Mouse (Mus musculus) G1E (cell line): Measurements from ENCODE around the gene Slc50a1. TPM values are rescaled to one million over a fixed set of nuclear protein-coding genes. Genes with fewer than 3 reads are reported as not detected.

Source experiments
- ATAC-seq: 2 replicates; pipeline ENCODE4 v1.8.0; 2016; ENCODE audit warnings: mild to moderate bottlenecking; ENCODE audit not compliant: insufficient number of reproducible peaks, poor library complexity, low FRiP score, severe bottlenecking; ENCODE audit errors: extremely low read depth
- DNase-seq: peaks from one replicate; pipeline ENCODE4 v3.0.0; 2012; ENCODE audit warnings: low spot score
- H3K27me3 ChIP-seq: 2 replicates; pipeline ENCODE4 v1.6.1; 2012; ENCODE audit warnings: mild to moderate bottlenecking, low read length, inconsistent platforms; ENCODE audit not compliant: insufficient read depth
- H3K36me3 ChIP-seq: replicated peaks from 2 replicates; pipeline ENCODE3; 2012; ENCODE audit warnings: mild to moderate bottlenecking, inconsistent platforms
- H3K4me1 ChIP-seq: 2 replicates; pipeline ENCODE4 v1.6.1; 2012; ENCODE audit warnings: low read depth, low read length, inconsistent platforms, mixed read lengths; ENCODE audit not compliant: insufficient read depth
- H3K4me3 ChIP-seq: 2 replicates; pipeline ENCODE4 v1.5.1; 2012; ENCODE audit warnings: low read depth, mild to moderate bottlenecking, inconsistent platforms, low read length, moderate library complexity, mixed read lengths
- H3K9me3 ChIP-seq: replicated peaks from 2 replicates; pipeline ENCODE4 v1.6.1; 2012; ENCODE audit warnings: inconsistent platforms
- CTCF ChIP-seq: IDR thresholded peaks from 2 replicates; pipeline ENCODE4 v1.5.1; 2012; ENCODE audit warnings: low read depth, low read length, inconsistent platforms, mixed read lengths
- GATA1 ChIP-seq: IDR thresholded peaks from 2 replicates; pipeline ENCODE4 v1.6.1; 2012; ENCODE audit warnings: borderline replicate concordance, low read length, inconsistent platforms, mixed read lengths
- GATA2 ChIP-seq: IDR thresholded peaks from 2 replicates; pipeline ENCODE4 v1.6.1; 2012; ENCODE audit warnings: low read depth, low read length, inconsistent platforms, borderline replicate concordance
- POLR2AphosphoS5 ChIP-seq: IDR thresholded peaks from 2 replicates; pipeline ENCODE4 v1.6.1; 2012; ENCODE audit warnings: low read depth, low read length, inconsistent platforms; ENCODE audit not compliant: insufficient replicate concordance
- TAL1 ChIP-seq: conservative IDR thresholded peaks from 2 replicates; pipeline ENCODE4 v1.6.1; 2012; ENCODE audit warnings: low read depth, low read length, inconsistent platforms, mixed read lengths
- polyA plus RNA-seq: library from polyadenylated mRNA; stranded (reverse); fragments of >175 nt; gene quantifications from 2 replicates; pipeline ENCODE4 v1.2.3, GENCODE M21; 2012
- total RNA-seq, 2 experiments: library from RNA; stranded (forward) in 1 of 2; stranded (reverse) in 1 of 2; fragments of 200-1000 nt in 1 of 2; fragments of >200 nt in 1 of 2; fragmentation: Nextera tagmentation in 1 of 2; gene quantifications; 2 replicates each; pipeline ENCODE4 v1.2.3; 2014 to 2017

Slc50a1 gene
- total and polyA plus RNA-seq, 3 experiments: 0.66 TPM; not detected in 2

DNA sequence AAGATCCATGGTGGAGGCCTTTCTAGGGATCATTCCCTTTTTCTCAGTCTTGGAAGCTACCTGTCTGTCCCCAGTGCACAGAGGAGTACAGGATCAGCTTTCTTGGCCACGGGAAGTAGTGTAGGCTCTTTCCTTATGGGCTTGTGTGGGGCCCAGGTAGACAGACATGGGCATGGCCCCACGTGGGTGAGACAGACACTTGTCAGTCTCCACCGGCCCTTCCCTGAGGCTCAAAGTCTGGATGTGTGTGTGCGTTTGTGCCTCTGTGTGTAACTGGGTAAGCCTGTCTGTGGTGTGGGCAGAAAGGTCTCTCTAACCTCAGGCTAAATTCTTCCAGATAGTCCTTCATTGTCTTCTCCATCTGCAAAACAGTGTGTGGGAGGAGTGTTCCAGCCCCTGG is 34.7 kb upstream of the Slc50a1 start:
- no peak overlapping the region for H3K4me3 ChIP-seq
- TF ChIP-seq CTCF: no peak
- TF ChIP-seq GATA1: no peak
- no peak for TF ChIP-seq POLR2AphosphoS5
- no peak for TF ChIP-seq TAL1
- TF ChIP-seq GATA2: no peak
- ATAC-seq (no peak), DNase-seq (no peak)
- peaks cover 41% of the 10 kb centered on the region for H3K27me3 ChIP-seq
- H3K9me3 ChIP-seq: no peaks in the 10 kb centered on the region
- H3K4me1 ChIP-seq: no peaks in the 10 kb centered on the region
- no peaks in the 10 kb centered on the region for H3K36me3 ChIP-seq

GRCm38 (mm10) chr3:89304440-89304839 is 34.1 kb upstream of the Slc50a1 start:
- H3K4me3 ChIP-seq: no peak overlapping the region
- ATAC-seq (no peak), DNase-seq (no peak)
- no peaks in the 10 kb centered on the region for H3K36me3 ChIP-seq
- peaks cover 45% of the 10 kb centered on the region for H3K27me3 ChIP-seq
- no peak for TF ChIP-seq GATA1
- no peak for TF ChIP-seq POLR2AphosphoS5
- TF ChIP-seq GATA2: no peak
- TF ChIP-seq TAL1: no peak
- TF ChIP-seq CTCF: no peak
- no peaks in the 10 kb centered on the region for H3K4me1 ChIP-seq
- H3K9me3 ChIP-seq: no peaks in the 10 kb centered on the region

DNA sequence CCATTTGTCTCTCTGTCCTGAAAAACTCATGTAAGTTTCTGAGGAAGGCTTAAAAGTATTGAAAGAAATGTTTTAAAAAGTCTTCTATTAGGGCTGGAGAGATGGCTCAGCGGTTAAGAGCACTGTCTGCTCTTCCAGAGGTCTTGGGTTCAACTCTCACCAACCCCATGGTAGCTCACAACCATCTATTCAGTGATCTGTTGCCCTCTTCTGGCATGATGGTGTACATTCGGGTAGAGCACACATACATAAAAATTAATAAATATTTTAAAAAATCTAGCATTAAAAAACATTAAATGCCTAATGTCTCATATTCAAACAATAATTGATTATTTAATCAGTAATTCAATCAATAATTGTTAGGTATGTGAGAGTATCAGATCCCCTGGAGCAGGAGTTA is 30.1 kb upstream of the Slc50a1 start:
- Histone ChIP-seq H3K4me3 (no peak overlapping the region), H3K27me3 (peaks cover 43% of the 10 kb centered on the region), H3K36me3 (no peaks in the 10 kb centered on the region), H3K9me3 (no peaks in the 10 kb centered on the region), H3K4me1 (no peaks in the 10 kb centered on the region)
- TF ChIP-seq GATA2 (no peak), POLR2AphosphoS5 (no peak), GATA1 (no peak), CTCF (no peak), TAL1 (no peak)
- ATAC-seq: no peak
- DNase-seq: no peak

DNA sequence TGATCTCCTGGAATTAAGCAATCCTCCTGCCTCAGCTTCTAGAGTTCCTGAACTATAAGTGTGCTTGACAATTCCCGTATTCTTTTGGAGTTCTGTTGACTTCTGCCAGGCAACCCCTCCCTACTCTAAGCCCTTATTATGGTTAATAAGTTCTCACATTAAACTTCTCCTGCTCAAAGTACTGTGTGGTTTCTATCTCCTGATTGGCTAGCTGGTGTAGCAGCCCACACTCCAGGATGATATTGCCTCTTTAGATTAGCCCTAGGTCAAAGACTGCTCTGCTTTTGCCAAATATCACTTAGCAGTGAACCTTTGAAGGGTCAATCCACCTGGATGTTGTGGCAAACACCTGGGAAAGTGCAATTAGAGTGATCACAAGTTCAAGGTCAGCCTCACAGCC is 29.7 kb upstream of the Slc50a1 start:
- Histone ChIP-seq H3K36me3 (no peaks in the 10 kb centered on the region), H3K27me3 (peaks cover 41% of the 10 kb centered on the region), H3K4me3 (no peak overlapping the region), H3K9me3 (no peaks in the 10 kb centered on the region), H3K4me1 (no peaks in the 10 kb centered on the region)
- TF ChIP-seq POLR2AphosphoS5: no peak
- TF ChIP-seq TAL1: no peak
- TF ChIP-seq GATA2: no peak
- TF ChIP-seq GATA1: no peak
- TF ChIP-seq CTCF: no peak
- ATAC-seq (no peak), DNase-seq (no peak)

- no peak for ATAC-seq
- Histone ChIP-seq H3K4me3 (no peak overlapping the region), H3K4me1 (no peaks in the 10 kb centered on the region), H3K9me3 (no peaks in the 10 kb centered on the region), H3K36me3 (no peaks in the 10 kb centered on the region), H3K27me3 (peaks cover 38% of the 10 kb centered on the region)
- no peak for DNase-seq
- TF ChIP-seq POLR2AphosphoS5 (no peak), CTCF (no peak), GATA2 (no peak), TAL1 (no peak), GATA1 (no peak)
Measured at GRCm38 (mm10) chr3:89299499-89299898, 29.1 kb upstream of the Slc50a1 start.

DNA sequence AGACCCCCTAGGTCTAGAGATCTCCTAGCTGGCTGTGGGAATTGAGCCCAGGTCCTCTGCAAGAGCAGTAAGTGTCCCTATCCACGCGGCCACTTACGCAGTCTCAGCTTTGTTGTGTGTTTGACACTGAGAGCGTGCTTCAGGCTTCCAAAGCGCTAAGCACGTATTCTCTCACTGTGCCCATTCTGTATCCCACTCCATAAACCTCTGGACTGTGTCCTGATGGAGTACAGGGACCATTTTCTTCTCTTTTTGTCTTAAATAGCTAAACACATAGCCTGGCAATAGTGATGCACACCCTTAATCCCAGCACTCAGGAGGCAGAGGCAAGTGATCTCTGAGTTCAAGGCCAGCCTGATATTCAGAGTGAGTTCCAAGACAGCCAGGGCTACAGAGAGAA is 28.5 kb upstream of the Slc50a1 start:
- DNase-seq (no peak), ATAC-seq (no peak)
- TF ChIP-seq GATA1 (no peak), POLR2AphosphoS5 (no peak), GATA2 (no peak), CTCF (no peak), TAL1 (no peak)
- Histone ChIP-seq H3K4me1 (no peaks in the 10 kb centered on the region), H3K4me3 (no peak overlapping the region), H3K36me3 (no peaks in the 10 kb centered on the region), H3K27me3 (peaks cover 39% of the 10 kb centered on the region), H3K9me3 (no peaks in the 10 kb centered on the region)

GRCm38 (mm10) chr3:89296761-89297396 is 26.5 kb upstream of the Slc50a1 start:
- peaks cover 53% of the 10 kb centered on the region for H3K27me3 ChIP-seq
- DNase-seq: no peak
- no peak overlapping the region for H3K4me3 ChIP-seq
- H3K4me1 ChIP-seq: no peaks in the 10 kb centered on the region
- H3K9me3 ChIP-seq: no peaks in the 10 kb centered on the region
- no peak for ATAC-seq
- TF ChIP-seq TAL1: no peak
- no peaks in the 10 kb centered on the region for H3K36me3 ChIP-seq
